Mouse (Mus musculus) brain, embryonic 14.5 days (tissue): ENCODE results near the gene Cd209g.

Experiments used
- CTCF ChIP-seq: fragments of 200-500 bp; IDR thresholded peaks from 2 replicates; pipeline ENCODE4 v1.5.1; 2012; ENCODE audit warnings: inconsistent platforms, mild to moderate bottlenecking, moderate library complexity, borderline replicate concordance; ENCODE audit not compliant: insufficient read depth, insufficient read length; ENCODE audit errors: extremely low read depth
- POLR2A ChIP-seq: fragments of 200-500 bp; IDR thresholded peaks from 2 replicates; pipeline ENCODE4 v1.6.1; 2012; ENCODE audit warnings: mild to moderate bottlenecking, inconsistent platforms, borderline replicate concordance; ENCODE audit not compliant: poor library complexity, insufficient read depth, insufficient read length, severe bottlenecking; ENCODE audit errors: extremely low read depth

GRCm38 (mm10) chr8:4165176-4165851 is 31.4 kb downstream of the Cd209g start:
- TF ChIP-seq POLR2A (no peak), CTCF (no peak)
